Mouse (Mus musculus) thymus, postnatal 14 days (tissue): ENCODE data around the gene Rasd1.
"Not testable (repeated sequence)": the region's sequence is repeated elsewhere in the genome, so short reads cannot be mapped to it uniquely, and the experiment has no call there.

Experiments used
- DNase-seq: peaks from one replicate; pipeline ENCODE4 v3.0.0; 2021

The Rasd1 gene

DNA sequence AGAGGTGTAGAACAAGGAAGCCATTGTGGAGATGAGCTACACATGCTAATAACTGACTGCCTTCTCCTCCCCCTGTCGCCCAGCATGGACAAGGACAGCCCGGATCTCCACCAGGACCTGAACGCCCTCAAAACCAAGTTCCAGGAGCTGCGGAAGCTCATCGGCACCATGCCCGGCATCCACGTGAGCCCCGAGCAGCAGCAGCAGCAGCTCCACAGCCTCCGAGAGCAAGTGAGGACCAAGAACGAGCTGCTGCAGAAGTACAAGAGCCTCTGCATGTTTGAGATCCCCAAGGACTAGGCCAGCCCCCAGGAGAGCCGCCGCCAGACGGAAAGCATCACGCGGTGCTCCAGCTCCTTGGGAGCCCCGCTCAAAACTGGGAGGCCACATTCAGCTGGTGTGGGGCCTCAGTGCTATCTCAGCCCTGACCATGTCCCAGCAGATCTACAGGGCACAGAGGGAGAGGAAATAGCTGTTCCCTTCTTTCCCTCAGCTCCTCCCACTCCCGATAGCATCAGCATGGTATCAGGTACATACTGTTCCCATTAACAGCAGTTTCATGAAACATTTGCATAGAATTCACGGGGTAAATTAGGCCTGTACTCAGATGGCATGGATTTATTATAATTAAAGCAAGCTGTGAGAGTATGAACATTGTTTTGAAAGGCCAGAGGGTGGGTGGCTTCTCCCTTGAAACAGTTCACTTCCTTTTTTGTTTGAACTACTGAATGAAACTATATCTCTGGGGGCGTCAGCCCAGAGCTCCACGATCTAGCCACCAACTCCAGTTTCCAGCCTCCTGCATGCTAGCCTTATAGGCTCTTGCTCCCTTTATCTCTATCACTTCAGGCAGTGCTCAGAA, 4.0 kb downstream of the Rasd1 start:
- DNase-seq, result no peak

DNA sequence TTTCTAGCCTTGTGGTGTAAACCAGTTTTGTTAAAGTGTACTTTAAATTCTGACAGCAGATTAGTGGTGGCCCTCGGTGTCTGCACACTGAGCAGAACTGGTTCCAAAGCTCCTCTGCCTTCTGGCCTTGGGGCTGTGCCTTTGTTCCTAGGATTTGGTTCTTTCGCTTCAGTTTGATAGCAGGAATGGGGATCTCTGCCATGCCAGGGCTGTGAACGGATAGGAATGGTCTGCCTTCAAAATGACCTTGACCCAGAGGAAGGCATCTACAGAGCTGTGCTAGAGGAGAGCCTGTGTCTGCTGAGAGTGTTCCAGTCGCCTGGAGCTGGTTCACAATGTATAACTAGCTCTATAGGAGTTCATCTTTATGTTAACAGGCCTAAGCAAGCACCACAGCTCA, 5.3 kb downstream of the Rasd1 start:
- no peak for DNase-seq

DNA sequence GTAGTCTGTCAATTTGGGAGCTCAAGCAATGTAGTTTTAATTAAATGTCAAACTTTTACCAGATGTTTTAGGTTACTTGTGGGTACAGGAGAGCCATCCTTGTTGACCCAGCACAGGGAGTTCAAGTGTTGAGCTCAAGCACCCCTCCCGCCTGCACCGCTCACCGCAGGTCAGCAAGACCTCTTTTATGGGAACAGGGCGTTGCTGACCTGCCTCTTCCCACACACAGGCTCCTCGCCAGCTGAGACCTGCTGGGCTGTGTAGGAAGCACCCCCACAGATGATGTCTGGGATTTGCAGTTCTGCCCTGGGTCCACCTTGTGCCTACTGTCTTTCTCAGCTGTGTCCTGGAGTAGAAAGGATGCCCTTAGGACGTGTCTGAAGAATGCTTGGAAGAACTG, 8.0 kb downstream of the Rasd1 start:
- no peak for DNase-seq

DNA sequence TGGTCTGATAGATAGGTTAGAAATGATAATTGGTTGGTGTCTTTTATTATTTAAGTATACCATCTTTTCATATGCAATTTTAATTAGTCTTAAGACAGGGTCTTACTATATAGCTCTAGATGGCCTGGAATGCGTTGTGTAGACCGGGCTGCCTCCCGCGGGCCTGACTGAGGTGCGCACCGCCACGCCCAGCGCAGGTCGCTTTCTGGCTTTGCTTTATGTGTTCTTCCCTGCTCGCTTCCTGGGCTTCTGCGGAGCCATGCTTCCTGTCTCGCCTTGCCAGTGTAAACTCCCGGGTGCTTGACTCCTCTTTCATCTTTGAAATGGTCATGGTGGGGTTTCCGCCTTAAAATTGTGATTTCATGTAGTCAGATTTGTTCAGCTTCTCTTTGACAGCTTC, 11.9 kb downstream of the Rasd1 start:
- DNase-seq, result no peak

DNA sequence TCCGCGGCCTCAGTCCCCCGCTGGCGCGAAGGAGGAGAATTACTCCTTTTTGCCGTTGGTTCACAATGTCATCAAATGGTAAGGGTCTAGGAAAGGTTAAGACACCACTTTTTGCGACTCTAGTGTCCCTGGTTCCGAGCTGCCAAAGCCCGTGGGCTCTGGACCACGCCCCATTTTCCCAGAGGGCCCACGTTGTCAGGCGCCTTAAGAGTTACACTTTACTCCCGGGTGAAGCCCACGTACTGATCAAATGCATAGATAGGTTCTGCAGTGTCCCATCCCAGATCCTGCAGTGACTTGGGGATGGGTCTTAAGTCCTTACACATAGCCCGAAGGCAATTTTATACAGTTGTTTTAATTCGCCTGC, 16.4 kb downstream of the Rasd1 start:
- DNase-seq, result no peak

DNA sequence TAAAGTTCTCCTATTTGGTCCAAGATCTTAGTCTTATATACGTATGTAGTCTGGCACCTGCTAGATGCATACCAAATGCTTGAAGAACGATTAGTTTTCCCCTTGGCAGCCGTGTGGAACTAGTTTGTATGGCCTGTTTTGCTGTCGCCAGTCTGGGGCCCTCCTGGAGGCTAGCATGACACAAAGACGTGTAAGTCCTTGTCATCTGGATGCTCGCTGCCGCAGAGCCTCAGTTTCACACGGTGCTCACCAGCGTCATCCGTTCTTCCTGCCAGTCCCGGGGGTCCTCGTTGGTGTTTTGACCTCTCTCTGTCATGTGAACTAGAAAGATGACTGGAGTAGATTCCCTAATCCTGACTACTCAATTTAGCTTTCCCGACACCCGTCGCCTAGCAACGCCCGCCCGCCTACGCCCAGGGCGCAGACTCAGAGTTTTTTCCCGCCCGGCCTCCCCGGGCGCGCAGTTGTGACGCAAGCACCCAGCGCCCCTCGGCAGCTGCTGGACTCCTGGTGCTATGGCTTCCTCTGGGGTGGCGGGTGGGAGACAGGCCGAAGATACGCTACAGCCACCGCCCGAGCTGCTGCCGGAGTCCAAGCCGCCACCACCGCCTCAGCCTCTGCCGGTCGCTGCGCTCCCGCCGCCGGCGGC, 16.9 kb downstream of the Rasd1 start, which contains the start of gene Med9:
Gene Med9 (plus strand): TSS at position 455 of the 649 bp plus-strand sequence.
- peak; percentile 93 for DNase-seq

DNA sequence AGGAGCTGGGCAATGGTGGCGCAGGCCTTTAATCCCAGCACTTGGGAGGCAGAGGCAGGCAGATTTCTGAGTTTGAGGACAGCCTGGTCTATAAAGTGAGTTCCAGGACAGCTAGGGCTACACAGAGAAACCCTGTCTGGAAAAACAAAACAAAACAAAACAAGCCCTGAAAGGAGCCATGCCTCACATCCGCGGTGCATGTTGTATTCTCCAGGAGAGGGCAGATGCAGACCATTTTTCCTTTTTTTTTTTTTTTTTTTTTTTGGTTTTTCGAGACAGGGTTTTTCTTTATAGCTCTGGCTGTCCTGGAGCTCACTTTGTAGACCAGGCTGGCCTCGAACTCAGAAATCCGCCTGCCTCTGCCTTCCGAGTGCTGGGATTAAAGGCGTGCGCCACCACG, 19.9 kb downstream of the Rasd1 start:
- DNase-seq, result not testable (repeated sequence)

DNA sequence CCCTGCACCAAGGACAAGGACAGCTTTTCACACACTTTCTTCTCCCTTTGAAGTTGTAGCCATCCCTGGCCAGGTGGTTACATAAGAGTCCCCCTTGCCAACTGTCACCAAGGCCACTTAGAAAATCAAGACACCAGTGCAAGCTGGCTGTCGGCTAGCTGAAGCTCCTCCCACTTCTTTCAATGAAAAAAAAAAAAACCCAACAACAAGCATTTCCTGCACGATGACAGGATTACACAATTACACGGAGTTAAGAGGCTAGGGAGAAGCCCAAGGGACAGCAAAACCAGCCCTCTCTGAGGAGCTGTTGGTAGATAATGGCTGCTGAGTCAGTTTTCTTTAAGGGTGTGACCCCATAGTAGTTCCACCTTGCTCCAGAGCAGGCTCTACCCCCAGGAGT, 23.4 kb downstream of the Rasd1 start:
- no peak for DNase-seq

DNA sequence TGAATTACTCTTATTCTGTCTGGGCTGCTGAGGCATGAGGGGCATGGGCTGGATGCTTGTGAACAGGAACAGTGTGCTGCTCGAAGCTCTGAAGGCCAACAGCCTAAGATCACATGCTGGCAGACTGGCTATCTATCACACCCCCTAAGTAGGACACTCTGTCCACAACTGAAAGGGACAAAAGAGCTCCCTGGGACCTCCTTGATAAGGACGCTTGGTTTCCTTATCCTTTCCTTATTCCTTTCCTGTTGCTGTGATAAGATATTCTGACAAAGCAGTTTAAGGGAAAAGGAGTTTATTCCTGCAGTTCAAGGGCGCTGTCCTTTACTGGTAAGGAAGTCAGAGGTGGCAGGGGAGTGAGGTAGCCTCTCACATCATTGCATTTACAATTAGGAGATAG, 24.1 kb downstream of the Rasd1 start:
- no peak for DNase-seq

DNA sequence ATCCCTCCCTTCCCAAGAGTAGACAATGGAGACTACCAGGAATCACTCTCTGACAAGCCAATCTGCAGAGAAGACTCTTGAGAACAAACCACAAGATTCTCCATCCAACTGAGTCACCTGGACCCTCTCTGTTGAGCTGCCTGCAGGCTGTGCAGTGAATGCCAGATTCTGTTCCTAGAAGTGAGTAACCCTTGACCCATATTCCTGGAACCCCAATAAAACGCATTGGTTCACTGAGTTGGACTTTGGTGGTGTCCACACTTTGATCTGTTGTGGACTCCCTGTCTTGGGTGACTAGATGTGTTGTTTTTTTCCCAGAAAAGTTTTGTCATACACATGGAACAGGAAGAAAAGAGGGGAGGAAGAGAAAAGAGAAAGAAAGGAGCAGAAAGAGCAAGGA, 24.9 kb downstream of the Rasd1 start:
- no peak for DNase-seq

DNA sequence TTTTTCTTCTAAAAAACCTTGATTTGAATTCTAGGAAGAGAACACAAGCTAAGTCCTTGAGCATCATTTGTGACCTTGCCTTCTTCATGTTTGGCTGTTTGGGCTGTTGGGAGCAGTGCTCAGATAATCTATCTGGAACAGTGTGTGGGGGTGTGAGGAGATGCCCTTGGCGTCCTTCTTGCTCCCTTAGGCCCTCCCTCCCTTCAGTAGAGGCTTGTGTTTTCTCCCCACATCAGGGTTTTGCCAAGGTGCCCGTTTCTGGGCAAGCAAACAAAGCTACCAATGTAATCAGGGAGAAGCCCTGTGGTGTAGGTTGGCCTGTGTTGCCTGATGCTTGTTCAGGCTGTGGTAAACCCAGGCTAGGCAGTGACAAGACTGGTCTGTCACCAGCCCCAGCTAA, 27.1 kb downstream of the Rasd1 start:
- no peak for DNase-seq

DNA sequence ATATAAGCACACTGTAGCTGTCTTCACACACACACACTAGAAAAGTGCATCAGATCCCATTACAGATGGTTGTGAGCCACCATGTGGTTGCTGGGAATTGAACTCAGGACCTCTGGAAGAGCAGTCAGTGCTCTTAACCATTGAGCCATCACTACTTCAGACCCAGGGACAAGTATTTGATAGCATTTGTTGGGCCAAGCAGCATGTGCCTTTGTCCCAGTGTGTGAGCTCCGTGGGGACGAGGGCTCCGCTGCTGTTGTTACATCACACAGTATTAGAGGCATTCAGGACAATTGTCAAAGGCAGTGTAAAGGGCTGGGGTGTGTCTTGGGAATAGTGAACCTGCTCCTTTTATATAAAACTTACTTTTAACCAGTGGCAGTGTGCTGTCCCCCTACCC, 27.7 kb downstream of the Rasd1 start:
- DNase-seq, result no peak

DNA sequence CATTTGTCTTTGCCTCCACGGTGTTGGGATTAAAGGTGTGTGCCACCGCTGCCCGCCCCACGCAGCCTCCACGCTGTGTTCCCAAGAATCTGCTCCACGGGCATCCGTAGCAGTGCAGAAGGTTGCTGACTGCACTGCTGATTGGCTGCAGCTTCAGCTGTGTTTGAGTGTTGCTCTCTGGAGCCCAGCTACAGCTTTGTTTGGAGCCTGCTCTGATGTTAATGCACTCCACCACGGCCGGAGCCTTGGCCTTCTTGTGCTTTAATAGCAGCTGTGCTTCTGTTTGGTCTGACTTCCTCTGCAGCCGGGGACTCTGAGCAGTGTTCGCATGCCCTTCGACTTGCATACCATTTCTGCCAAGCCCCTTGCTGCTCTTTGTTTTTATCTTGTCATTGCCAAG, 30.8 kb downstream of the Rasd1 start:
- no peak for DNase-seq

DNA sequence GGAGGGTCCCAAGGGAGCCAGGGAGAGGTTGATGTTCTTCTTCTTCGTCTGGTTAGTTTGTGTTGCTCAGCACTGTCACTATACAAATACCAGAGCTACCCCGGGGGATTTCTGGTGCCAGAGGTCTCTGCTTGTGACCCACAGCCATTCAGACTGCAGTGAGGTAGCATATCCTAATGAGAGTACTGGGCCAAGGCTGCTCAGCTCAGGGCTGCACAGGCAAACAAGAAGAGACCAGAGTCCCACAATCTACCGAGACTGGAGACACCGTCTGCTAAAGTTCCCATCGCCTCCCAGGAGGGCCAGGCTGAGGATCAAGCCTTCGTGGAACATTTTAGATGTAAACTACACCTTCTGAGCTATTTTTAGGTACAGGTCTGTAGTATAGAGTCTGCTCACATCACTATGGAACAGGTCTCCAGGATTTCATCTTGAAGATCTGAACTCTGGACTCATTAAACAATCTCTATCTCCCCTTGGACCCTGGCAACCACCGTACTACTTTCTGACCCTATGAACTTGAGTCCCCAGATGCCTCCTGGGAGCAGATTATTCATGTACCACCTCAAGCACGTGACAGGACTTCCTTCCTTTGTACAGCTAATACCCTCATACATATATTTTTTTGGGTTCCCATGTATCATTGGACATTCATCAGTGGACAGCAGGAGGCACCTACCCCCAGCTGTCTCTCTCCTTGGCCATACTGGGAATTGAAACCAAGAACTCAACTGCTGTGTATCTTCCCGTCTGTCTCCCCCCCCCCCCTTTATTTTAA, 32.0 kb downstream of the Rasd1 start:
- DNase-seq, result no peak

DNA sequence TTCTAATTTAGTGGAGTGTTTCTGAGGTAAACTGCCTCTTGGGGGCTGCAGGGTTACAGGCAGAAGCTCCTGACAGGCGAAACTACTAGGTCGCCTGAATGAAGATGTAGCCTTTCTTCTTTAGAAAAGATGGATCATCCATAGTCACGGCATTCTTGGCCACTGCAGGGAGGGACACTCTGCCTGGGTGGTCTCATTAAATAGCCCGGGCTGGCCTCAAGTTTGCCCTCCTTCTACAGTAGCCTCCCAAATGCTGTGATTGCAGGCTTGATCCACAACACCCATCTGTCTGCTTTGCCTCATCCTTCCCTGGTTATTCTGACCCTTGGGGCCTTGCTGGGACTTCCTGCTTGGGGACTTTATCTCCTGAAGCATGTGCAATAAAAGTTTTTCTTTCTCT, 34.7 kb downstream of the Rasd1 start:
- no peak for DNase-seq

DNA sequence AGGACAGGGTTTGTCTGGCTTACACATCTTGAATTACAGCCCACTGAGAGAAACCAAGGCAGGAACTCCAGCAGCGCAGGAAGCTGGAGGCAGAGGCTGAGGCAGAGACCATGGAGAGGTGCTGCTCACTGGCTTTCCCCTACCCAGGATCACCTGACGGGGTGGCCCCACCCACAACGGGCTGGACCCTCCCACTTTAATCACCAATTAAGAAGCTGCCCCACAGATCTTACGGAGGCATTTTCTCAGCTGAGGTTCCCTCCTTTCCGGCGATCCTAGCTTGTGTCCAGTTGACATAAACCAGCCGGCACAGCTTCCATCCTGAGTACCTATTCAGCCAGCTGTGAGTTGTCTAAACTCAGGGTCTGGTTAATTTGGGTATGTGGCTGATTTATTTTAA, 43.5 kb downstream of the Rasd1 start:
- no peak for DNase-seq

DNA sequence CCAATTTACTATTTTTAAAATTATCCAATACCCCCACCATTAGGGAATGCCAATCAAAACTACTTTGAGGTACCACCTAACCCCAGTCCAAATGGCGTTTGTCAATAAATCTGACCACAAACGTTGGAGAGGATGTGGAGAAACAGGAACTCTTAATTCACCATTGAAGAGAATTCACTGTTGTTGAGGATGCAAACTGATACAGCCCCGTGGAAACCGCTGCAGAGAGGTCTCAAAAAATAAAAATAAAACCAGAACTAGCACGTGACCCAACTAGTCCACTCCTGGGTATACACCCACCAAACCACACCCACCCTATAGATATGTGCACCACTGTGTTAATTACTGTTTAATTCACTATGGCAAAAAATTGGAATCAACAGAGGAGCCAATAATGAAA, 44.4 kb downstream of the Rasd1 start:
- DNase-seq, result no peak

DNA sequence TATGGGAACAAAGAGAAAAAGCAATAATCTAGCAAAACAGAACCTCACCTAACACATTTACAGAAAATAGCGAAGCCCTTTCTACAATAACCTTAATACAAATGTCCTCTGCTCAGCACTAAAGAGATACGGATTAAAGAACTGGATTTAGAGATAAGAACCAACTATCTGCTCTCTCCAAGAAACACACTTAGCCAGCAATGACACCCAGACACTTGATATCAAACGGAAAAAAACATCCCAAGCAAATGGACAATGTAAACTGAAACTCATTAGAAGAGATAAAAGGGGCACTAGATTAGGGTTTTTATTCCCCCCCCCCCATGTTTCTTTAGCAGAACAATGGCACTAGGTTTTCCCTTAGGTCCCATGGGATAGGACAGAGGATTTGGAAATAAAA, 45.3 kb downstream of the Rasd1 start:
- DNase-seq, result no peak

DNA sequence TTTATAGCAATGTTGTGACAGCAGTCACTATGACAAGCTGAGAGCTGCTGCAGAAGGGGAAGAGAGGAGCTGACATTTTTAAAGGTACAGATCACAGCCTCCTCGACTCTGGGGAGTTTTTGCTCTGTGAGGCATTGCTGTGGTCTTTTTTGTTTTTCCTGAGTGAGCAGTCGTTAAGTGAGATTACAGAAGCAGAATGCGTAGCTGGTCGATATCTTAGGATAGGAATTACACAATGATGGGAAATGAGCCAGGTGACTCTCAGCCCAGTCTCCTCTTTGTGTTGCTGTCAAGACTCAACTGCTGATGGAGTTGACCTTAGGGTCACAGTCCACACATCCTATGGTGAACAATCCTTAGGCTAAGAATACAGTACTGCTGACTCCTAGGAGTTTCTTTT, 46.7 kb downstream of the Rasd1 start:
- no peak for DNase-seq

DNA sequence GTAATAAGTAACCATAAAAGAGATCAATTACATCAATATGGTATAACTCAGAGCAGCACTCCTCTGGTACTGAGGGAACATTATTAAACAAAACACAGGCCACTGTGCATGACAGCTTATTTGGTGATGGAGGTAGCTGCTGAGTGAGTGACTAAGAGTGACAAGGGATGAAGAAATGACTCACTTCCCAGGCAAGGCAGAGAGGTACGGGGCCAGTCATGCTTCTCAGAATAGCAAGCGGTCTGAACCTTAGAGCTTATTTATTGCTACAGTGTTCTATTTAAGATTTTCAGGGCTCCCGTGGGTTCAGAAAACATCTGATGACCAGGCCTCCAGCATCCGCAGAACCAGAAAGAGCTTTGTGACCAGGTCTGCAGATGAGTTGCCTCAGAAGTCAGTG, 51.0 kb downstream of the Rasd1 start:
- DNase-seq, result no peak
